Mouse (Mus musculus) forebrain, embryonic 16.5 days (tissue): Measurements from ENCODE around the gene Vmn1r53. TPM values are rescaled to one million over a fixed set of nuclear protein-coding genes. Genes with fewer than 3 reads are reported as not detected.
"Not testable (repeated sequence)": the region's sequence is repeated elsewhere in the genome, so short reads cannot be mapped to it uniquely, and the experiment has no call there.

ENCODE experiments used
- ATAC-seq: fragments of 200-750 bp; cut with Nextera tagmentation; 2 replicates; pipeline ENCODE4 v1.8.0; 2017; ENCODE audit warnings: mild to moderate bottlenecking, moderate library complexity
- H3K27ac ChIP-seq: fragments of 300-500 bp; sonication (generic); 2 replicates; pipeline ENCODE4 v1.5.1; 2014; ENCODE audit warnings: low read length, control low read depth
- H3K27me3 ChIP-seq: fragments of 300-500 bp; sonication (generic); replicated peaks from 2 replicates; pipeline ENCODE4 v1.6.1; 2014; ENCODE audit warnings: low read length; ENCODE audit not compliant: control insufficient read depth, insufficient read depth
- H3K36me3 ChIP-seq: fragments of 300-500 bp; sonication (generic); 2 replicates; pipeline ENCODE4 v1.6.1; 2014; ENCODE audit not compliant: control insufficient read depth, insufficient read depth
- H3K4me1 ChIP-seq: fragments of 300-500 bp; sonication (generic); replicated peaks from 2 replicates; pipeline ENCODE4 v1.6.1; 2014; ENCODE audit warnings: low read length; ENCODE audit not compliant: control insufficient read depth, insufficient read depth
- H3K4me2 ChIP-seq: fragments of 300-500 bp; sonication (generic); 2 replicates; pipeline ENCODE4 v1.6.1; 2014; ENCODE audit warnings: mild to moderate bottlenecking, low read length, control low read depth
- H3K4me3 ChIP-seq: fragments of 300-500 bp; sonication (generic); replicated peaks from 2 replicates; pipeline ENCODE4 v1.5.1; 2014; ENCODE audit warnings: mild to moderate bottlenecking, low read length, control low read depth
- H3K9ac ChIP-seq: fragments of 300-500 bp; sonication (generic); replicated peaks from 2 replicates; pipeline ENCODE4 v1.6.1; 2014; ENCODE audit warnings: low read depth, low read length, control low read depth
- H3K9me3 ChIP-seq: fragments of 300-500 bp; sonication (generic); 2 replicates; pipeline ENCODE4 v1.6.1; 2016; ENCODE audit warnings: low read length; ENCODE audit not compliant: control insufficient read depth
- WGBS: fragments of 180-500 bp; shearing (Covaris S2); extraction: QIAGEN DNeasy Blood & Tissue Kit; methylation state at CpG from one replicate; pipeline ENCODE4 v1.1.7; 2014; 5-methylcytosine and 5-hydroxymethylcytosine counted together
- polyA plus RNA-seq: library from polyadenylated mRNA; unstranded; fragments of >200 nt; fragmentation: Nextera tagmentation; extraction: Ambion mirVana; gene quantifications from 2 replicates; pipeline ENCODE4 v1.2.1, GENCODE M21; 2015

Vmn1r53 gene
- not detected in 2 replicates for polyA plus RNA-seq

DNA sequence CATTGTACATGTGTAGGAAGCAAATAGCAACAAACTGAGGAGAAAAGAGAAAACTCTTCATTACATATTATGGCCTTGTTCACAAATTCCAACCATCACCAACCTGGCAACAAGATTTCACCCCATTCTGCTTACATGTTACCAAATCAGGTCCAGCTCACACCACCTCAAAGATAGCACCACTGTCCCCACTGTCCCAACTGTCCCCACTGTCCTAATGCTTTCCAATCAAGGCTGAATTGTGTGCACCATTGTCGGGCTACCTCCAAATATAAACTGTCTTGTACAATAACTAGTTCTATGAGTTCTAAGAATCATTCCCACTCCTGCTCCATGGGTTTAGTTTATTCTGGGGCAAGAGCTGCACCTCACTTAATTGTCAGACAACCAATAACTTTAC is at the start of gene Vmn1r53:
Gene Vmn1r53 (minus strand): TSS at position 101 of the 400 bp plus-strand sequence.
- ATAC-seq, result no peak
- Histone ChIP-seq H3K9ac (no peak within 1 kb of the TSS), H3K4me3 (no peak within 1 kb of the TSS), H3K4me1 (no peaks in the 10 kb centered on the region), H3K27ac (no peak within 1 kb of the TSS), H3K9me3 (0 out of 2 replicates have a peak, but pooled peaks cover 2% of the 10 kb centered on the region), H3K36me3 (no peaks in the 10 kb centered on the region), H3K27me3 (no peaks in the 10 kb centered on the region), H3K4me2 (no peak within 1 kb of the TSS)
- 89% methylated on average over 1 of the region's 1 CpGs for WGBS

DNA sequence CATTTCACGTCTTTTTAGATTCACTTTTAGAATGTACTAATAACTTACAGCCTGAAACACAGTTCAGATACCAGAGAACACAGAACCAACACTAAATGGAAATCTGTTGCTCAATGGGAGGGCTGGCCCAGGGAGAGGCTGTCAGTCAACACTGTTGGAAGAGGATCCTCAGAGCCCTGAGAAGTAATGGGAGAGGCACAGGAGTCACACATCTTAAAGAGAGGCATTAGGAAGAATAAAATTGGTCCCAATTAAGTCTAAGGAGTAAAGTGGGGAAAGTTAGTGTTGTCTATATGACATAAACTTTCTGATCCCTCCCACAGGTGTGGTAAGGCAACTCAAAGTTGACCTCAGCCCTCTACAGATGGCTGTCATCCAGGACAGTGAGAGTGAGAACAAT is 21.8 kb upstream of the Vmn1r53 start, which contains the start of gene Vmn1r54:
Gene Vmn1r54 (plus strand): TSS at position 301 of the 400 bp plus-strand sequence.
- Histone ChIP-seq H3K36me3 (no peaks in the 10 kb centered on the region), H3K4me3 (no peak within 1 kb of the TSS), H3K4me1 (no peaks in the 10 kb centered on the region), H3K9me3 (no peaks in the 10 kb centered on the region), H3K27me3 (no peaks in the 10 kb centered on the region), H3K4me2 (no peak within 1 kb of the TSS), H3K9ac (no peak within 1 kb of the TSS), H3K27ac (no peak within 1 kb of the TSS)
- 81% methylated on average over 1 of the region's 1 CpGs for WGBS
- no peak for ATAC-seq

DNA sequence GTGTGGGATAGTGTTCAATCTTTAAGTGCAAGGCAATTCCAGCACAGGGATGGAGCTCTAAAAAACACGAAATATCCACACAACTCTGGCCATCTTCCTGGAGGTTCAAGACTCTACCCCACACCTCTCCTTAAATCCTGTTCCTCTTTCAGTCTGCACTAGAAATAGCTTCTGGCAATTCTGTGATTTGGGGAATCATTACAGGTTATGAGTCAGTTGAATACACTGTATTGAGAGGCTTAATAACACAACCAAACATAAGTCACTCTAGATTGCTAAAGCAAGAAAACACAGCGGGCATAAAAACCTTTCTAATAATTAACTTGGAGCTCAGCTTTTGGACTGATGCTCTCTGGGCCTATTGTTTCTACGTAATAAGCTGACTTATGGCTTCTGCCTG is 19.8 kb upstream of the Vmn1r53 start:
- ATAC-seq, result no peak
- Histone ChIP-seq H3K9ac (no peak overlapping the region), H3K27me3 (no peaks in the 10 kb centered on the region), H3K4me2 (no peak overlapping the region), H3K4me3 (no peak overlapping the region), H3K27ac (no peak overlapping the region), H3K36me3 (no peaks in the 10 kb centered on the region), H3K4me1 (no peaks in the 10 kb centered on the region), H3K9me3 (no peaks in the 10 kb centered on the region)
- 86% methylated on average over 3 of the region's 3 CpGs for WGBS

DNA sequence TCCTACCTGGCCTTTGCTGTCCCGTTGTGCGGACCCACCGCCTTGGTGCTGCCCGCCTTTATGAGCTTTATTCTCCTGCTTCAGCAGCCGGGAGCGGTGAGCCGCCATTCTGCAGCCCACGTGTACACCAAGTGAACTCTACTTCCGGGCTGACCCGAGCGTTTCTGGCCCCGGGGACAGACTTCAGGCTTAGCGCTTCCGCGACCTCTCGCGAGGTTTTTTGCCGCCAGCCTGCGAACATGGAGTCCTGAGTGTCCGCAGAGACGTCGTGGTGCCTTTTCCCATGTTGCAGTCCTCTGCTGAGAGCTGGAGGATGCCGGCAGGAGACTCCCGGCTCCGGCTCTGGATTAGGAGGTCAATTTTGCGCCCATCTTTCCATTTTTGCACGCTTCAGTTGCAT is 8.4 kb upstream of the Vmn1r53 start:
- H3K27ac ChIP-seq, result no peak overlapping the region
- ATAC-seq, result no peak
- H3K9me3 ChIP-seq, result no peaks in the 10 kb centered on the region
- H3K36me3 ChIP-seq, result no peaks in the 10 kb centered on the region
- no peak overlapping the region for H3K4me2 ChIP-seq
- H3K4me3 ChIP-seq, result no peak overlapping the region
- no peaks in the 10 kb centered on the region for H3K4me1 ChIP-seq
- no peaks in the 10 kb centered on the region for H3K27me3 ChIP-seq
- H3K9ac ChIP-seq, result no peak overlapping the region
- WGBS, result 68% methylated on average over 27 of the region's 27 CpGs

DNA sequence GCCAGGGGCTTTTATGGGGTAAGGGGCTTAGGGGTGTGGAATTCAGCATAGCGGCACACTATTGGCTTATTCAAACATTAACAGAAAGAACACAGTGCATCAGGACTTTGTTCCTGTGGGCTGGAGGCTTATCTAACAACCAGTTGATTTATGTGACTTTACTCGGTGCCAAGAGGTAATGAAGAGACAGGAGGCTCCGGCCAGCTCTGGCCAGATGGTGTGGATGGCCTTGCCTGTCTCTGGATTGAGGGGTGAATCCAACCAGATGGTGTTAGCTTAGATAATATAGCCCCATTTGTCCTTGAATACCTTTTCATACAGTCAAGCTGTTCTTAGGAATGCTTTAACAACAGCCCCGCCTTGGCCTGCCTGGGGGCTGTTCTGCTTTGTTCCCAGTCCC is 7.9 kb upstream of the Vmn1r53 start:
- H3K9ac ChIP-seq, ATAC-seq, H3K27me3 ChIP-seq, H3K36me3 ChIP-seq, H3K4me2 ChIP-seq, H3K27ac ChIP-seq, H3K4me1 ChIP-seq, H3K4me3 ChIP-seq, H3K9me3 ChIP-seq: not testable (repeated sequence)
- 92% methylated on average over 4 of the region's 4 CpGs for WGBS

DNA sequence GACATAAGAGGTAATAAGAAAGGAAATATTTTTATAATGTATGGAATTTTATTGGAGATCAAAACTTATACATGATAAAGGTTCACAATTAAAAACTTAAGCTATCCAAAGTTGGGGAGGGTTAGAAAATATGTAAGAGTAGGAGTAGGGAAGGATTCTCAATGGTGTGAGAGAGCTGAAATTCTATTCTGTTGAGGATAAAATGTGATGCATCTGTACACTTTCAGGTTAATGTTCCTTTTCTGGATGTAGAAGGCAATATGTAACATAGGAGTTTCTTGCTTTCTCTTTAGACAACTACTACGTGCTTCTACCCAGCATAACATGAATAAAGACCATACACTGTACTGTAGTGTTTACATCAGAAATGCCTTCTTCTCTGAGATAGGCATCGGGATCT is 21.7 kb downstream of the Vmn1r53 start, which contains the start of gene V1ra8:
Gene V1ra8 (plus strand): TSS at position 301 of the 400 bp plus-strand sequence.
- H3K36me3 ChIP-seq, H3K27me3 ChIP-seq, ATAC-seq, H3K27ac ChIP-seq, H3K9me3 ChIP-seq, H3K4me3 ChIP-seq, H3K4me2 ChIP-seq, H3K4me1 ChIP-seq, H3K9ac ChIP-seq: not testable (repeated sequence)
- 83% methylated on average over 2 of the region's 2 CpGs for WGBS

DNA sequence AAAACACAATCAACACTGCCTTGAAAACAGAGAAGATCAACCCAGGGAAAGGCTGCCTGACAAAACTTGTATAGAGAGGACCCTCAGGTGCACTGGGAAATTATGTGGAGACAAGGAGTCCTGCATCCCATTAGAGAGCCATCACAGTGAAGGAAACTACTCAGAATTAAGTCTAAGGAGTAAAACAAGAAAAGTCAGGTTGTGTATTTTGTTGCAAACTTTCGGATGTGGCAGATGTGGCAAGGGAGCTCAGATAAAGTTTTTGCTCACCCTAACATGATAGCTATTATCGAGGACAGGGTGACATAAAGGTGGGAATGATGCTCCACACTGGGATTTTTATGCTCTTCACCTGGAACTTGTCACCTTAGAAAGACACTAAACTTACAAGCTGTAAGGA is 49.7 kb downstream of the Vmn1r53 start, which contains the start of gene Vmn1r52:
Gene Vmn1r52 (plus strand): TSS at position 301 of the 400 bp plus-strand sequence.
- Histone ChIP-seq H3K4me3 (no peak within 1 kb of the TSS), H3K9me3 (0 out of 2 replicates have a peak, but pooled peaks cover 2% of the 10 kb centered on the region), H3K4me1 (no peaks in the 10 kb centered on the region), H3K4me2 (no peak within 1 kb of the TSS), H3K9ac (no peak within 1 kb of the TSS), H3K36me3 (no peaks in the 10 kb centered on the region), H3K27me3 (no peaks in the 10 kb centered on the region), H3K27ac (no peak within 1 kb of the TSS)
- ATAC-seq, result no peak
- WGBS, result 79% methylated on average over 2 of the region's 2 CpGs

Other genes with a start within 250 kb of the Vmn1r53 start
- gene Vmn1r47, start 208.3 kb downstream of the Vmn1r53 start, polyA plus RNA-seq, result not detected in 2 replicates
- not detected in 2 replicates for gene Vmn1r48, start 187.6 kb downstream of the Vmn1r53 start, polyA plus RNA-seq
- gene Vmn1r49, start 145.9 kb downstream of the Vmn1r53 start, polyA plus RNA-seq, result not detected in 2 replicates
- not detected in 2 replicates for gene Vmn1r50, start 123.0 kb downstream of the Vmn1r53 start, polyA plus RNA-seq
- not detected in 2 replicates for gene Vmn1r51, start 101.8 kb downstream of the Vmn1r53 start, polyA plus RNA-seq
- gene Vmn1r52, start 49.6 kb downstream of the Vmn1r53 start, polyA plus RNA-seq, result not detected in 2 replicates
- not detected in 2 replicates for gene V1ra8, start 21.6 kb downstream of the Vmn1r53 start, polyA plus RNA-seq
- gene Vmn1r54, start 21.9 kb upstream of the Vmn1r53 start, polyA plus RNA-seq, result not detected in 2 replicates
- not detected in 2 replicates for gene BC048671, start 76.8 kb upstream of the Vmn1r53 start, polyA plus RNA-seq
- gene Chst13, start 100.7 kb upstream of the Vmn1r53 start, polyA plus RNA-seq, result not detected in 2 replicates
- gene Uroc1, start 108.8 kb upstream of the Vmn1r53 start, polyA plus RNA-seq, result not detected in 2 replicates
- gene Zxdc, start 145.1 kb upstream of the Vmn1r53 start, polyA plus RNA-seq, result 10.1 and 10.4 TPM in 2 replicates
- gene Cfap100, start 204.4 kb upstream of the Vmn1r53 start, polyA plus RNA-seq, result 4.4 and 5.4 TPM in 2 replicates
- 11.6 and 14.3 TPM in 2 replicates for gene Klf15, start 238.1 kb upstream of the Vmn1r53 start, polyA plus RNA-seq